Mouse (Mus musculus) R1 (cell line): ENCODE data around the gene Khsrp.

Source experiments
- DNase-seq: peaks from one replicate; pipeline ENCODE4 v3.0.0-alpha.2; 2018; ENCODE audit warnings: low read depth, low spot score

Gene Khsrp

DNA sequence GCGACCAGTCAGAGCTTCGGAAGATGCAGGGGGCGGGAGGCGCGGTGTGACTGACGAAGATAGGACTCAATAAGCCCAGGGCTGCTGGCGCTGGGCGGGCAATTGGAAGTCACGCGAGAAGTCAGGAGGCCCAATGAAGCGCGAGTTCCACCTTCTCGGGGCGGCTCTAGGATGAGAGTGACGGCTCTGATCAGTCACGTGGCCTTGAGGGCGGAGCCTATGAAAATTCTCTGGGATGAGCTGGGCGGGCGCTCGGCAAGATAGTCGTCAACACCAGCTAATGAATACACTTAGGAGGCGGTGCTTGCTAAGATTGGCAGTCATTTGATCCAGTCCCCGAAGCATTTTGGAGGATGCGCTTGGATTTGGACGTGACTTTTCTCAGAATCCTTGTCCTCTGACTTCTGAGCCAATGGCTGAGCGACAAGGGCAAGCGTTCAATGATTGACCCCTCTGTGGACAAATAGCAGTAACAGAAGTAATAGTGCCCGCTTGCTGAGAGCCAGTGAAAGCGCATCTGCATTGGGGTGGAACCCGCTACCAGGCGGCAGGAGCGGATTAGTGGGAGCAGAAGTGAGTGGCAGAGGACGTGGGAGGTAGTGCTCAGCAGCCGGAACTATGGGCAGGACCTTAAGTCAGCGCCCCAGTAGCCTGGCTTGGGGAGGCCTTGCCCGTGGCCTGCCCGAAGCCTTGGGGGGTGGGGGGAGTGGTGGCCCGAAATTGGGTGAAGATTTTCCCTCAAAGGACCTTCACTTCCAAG, 519 bp upstream of the Khsrp start:
- DNase-seq: peak; percentile 100

DNA sequence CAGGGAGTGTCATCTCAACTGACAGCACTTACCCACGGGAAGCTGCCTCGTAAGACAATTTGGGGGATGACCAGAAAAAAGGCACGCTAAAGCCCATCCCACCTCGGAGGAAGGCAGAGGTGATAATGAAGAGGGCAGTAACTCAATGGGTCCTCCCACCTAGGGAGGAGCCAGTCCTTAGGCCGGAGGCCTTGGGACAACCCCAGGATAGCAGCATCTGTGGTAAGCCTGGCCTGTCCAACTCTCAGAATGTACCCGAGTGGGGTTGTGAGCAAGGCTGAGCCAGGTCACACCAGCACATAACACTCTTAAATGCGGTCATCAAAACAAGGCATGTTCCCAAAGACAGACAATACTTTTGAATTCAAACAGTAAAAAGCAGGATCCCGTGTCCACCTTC, 1.6 kb downstream of the Khsrp start:
- peak; percentile 68 for DNase-seq

DNA sequence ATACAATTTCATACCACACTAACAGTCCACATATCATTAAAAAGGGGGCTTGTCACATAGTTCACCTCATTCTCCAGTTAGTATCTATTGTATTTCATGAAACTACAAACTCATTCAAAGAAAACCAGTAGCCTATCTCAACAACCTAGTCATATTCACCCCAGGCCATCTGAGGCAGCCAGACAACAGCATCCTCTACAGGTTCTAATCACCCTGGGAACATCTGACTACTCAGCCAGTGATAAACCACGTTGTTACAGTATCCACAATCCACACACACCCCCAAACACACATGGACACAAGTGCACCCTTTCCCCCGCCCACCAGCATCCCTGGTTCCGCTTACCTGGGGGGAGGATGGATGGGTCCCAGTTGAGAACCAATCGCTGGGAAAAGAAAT, 3.9 kb downstream of the Khsrp start:
- DNase-seq: no peak

DNA sequence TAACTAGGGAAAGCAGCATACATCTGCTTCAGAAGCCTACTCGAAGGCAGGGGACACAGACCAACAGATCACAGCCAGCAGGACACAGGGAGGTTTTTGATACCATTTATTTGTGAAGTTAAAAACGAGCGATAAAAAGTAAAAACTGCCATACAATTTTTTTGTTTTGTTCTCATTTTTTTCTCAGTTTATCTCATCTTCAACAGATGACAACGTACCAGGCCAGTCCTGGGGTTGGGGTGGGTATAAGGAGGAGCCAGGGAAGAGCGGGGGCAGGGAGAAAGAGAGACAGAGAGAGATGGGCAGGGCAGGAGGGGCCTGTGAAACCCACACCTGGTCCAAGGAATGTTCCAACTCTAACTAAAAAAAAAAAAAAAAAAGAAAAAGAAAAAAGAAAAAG, 10.4 kb downstream of the Khsrp start:
- DNase-seq: no peak

DNA sequence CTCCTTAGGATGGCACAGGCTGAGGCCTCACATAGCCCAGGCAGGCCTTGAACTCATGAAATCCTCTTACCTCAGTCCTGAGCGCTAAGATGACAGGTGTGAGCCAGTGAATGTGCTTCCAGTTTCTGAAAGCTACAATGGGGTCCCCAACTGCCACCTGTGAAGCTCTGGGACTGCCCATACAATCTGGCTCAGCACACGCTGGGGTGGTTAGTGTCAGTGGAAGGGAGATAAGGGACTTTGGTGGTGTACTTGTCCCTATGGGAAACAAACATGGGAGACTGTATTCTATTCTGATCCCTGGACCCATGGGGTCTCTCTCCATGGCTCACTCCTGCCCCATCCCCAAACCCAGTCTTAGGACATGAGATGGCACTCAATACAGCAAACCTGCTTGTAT, 11.6 kb downstream of the Khsrp start:
- no peak for DNase-seq

DNA sequence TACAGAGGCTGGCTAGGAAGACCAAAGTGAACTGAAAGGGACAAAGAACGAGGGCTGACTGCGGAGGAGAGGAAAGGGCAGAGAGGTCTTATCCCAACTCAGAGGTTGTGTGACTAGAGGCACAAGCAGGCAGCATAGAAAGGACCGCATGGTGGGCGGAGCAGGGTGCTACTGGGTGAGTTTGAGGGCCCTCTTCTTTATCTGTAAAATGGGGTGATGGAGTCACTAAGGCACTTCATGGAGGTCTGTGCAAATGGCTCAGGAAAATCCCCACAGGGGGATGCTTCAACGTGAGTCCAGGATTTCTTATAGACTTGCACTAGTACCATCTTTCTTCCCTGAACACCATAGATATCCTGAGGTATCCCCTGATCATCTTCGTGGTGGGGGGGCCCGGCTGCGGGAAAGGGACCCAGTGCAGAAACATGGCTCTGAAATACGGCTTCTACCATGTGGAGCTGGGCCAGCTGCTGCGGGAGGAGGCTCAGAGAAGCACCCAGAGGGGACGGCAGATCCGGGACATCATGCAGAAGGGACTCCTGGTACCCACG, 19.0 kb downstream of the Khsrp start:
- DNase-seq: no peak

DNA sequence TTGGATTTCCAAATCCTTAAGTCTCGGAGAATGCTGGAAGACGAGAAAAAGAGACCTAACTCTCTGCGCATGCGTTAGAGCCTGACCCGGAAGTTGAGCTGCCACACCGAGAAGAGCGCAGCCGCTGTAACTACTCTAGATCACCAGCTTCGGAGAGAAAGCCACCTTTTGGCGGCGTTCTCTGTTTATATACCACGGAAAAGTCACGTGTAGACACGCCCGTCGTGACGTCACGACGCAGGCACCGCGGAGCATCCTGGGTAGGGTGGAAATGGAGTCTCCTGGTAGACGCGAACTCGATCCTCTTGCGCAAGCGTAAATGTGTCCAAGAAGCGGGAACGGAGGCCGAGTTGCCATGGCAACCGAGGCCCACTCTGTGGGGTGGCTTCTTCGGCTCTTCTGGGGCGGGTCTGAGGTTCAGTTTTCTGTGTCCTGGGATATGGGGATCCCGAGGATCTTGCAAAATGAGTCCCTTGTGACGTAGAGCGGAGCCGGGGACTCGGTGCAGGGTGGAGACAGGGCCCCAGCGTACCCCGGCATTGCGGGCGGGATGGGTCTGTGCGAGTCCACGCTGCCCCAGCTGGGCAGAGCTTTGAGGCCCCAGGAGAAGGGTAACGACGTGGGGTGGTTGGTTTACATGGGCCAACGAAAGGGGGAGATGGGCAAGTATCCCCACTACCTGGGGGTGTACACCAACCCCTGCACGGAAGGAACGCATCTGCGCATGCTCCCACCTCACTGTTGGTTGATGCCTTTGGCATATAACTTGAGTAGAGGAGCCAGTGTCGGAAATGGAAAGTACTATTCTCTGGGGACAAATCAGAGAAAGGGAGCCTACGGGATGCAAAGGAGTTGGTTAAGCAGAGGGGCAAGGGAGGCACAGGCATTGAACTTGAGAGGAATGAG, 19.8 kb downstream of the Khsrp start, which contains the start of the genes Gtf2f1 and Gm17949:
Gtf2f1 (minus strand) TSS at position 53 of the 906 bp plus-strand sequence.
Gm17949 (plus strand) TSS at position 234 of the 906 bp plus-strand sequence.
- peak; percentile 99 for DNase-seq

DNA sequence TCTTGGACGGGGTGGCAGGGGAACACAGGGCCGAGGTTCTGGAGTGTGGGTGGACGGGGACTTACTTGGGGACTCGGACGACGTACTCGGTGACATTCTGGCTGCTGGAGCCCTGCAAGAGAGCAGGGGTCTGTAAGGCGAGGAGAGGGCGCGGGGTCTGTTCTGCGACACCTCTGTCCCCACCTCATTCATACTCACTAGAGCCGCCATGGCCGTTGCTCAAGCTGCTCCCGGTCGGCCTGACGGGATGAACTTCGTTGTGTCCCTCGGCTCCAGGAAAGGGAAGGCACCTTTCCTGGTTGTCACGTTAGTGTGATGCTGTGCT, 20.4 kb downstream of the Khsrp start:
- no peak for DNase-seq

DNA sequence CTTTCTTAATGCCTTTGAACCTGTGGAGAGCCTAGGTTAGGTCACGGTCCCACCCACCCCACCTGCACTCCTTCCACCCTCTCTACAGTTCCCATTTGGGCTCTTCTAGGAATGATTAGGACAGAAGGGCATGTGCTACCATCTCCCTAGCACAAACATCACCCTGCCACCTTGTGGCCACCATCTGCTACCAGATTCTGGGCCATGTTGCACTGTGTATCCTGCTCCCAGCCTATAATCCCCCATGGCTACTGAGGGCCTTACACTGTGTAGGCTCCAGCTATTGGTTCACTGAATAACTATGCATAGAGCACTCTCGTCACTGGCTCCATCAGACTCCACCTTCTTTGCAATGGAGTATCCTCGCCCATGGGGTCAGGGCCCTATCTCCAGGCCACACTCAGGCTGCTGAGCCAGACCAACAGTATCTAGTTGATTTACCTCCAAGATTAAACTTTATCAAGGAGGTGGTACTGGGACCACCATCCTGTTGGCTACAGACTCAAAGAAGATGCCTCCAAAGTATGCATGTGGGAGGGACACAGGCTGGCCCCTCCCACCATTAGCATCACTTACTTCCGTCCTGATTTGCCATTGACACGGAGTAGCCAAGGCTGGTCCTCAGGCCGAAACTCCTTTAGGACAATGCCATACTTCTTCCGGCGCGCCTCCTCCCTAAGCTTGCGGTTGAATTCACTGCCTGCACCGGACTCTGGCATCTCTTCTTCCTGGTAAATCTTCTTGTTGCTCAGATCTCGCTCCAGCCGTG, 24.0 kb downstream of the Khsrp start:
- DNase-seq: peak; percentile 80

DNA sequence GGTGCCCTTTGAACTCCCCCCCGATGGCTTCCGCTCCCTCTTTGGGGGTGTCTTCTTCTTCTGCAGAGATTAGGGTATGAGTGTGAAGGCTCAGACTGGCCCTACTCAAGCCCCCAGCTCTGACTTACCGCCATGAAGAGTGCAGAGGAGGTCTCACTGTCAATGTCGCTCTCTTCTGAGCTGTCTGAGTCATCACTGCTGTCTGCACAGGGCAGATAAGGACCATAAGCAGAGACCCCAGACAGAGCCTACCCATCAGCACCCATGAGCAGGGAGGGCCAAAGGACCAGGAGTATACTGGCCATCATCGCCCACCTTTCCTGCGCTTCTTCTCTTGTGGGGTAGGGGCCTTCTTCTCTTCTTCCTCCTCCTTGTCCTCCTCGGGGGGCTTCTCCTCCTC, 27.3 kb downstream of the Khsrp start:
- no peak for DNase-seq

DNA sequence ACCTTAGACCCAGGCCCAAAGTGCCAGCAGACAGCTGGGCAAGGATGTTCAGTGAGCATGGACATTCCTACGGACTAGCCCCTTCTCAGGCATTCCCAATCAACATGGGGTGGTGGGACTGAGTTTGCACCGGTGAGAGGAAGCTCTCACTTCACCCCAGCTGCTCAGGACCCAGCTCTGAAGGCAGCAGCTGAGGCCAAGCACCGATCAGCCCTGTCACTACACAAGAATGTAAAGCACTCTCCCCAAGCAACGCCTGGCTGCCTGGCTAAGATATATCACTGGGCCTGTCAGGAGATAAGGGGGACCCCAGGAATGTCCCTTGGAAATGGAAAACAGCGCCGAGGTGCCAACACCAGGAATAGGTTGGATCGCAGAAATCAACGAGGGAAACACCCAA, 30.1 kb downstream of the Khsrp start:
- DNase-seq: no peak

DNA sequence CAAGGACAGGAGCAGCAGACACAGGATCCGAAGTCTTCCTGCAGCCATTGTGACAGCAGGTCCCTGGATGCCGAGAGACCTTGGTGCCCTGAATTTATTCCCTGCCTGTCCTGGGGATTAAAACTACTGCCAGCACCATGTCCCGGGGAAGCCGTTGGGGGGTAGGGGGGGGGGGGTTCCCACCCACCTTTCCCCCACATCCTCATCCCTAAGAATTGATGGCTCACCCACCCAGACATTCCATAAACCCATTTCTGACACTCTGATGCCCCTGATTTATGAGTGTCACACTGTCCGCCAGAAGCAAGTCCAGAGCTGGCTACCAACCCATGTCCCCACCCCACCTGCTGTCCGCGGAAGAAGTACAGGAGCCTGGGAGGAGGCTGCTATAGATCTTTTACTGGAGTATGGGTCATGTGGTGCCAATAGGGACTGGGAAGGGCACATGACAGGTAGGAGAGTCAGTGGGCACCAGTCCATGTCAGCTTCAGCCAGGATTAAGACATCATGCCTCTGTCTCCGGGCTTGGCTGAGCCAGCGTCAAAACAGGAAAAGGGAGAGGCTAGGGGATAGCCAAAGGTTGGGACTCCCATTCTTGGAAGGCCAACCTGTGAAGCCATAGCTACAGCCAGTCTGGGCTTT, 31.2 kb downstream of the Khsrp start, which contains the start of gene Pspn:
Pspn (minus strand) TSS at position 51 of the 642 bp plus-strand sequence.
- no peak for DNase-seq

DNA sequence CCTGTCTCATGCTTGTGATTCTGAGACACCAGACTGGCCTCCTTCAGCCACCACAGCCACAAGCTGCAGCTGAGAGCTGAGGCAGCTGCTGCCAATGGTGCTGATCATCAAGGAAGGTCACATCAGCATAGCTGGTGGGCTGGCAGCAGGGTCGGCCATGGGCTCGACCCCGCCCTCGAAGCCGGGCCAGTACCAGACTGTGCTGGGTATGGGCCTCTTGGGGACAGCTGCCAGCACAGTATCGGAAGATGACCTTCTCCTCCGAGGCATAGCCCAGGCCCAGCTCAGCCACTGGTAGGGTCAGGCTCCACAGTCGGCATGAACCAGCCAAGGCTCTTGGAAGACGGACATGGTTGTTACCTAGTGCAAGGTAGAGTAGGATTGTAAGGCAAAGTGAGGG, 31.9 kb downstream of the Khsrp start:
- no peak for DNase-seq

DNA sequence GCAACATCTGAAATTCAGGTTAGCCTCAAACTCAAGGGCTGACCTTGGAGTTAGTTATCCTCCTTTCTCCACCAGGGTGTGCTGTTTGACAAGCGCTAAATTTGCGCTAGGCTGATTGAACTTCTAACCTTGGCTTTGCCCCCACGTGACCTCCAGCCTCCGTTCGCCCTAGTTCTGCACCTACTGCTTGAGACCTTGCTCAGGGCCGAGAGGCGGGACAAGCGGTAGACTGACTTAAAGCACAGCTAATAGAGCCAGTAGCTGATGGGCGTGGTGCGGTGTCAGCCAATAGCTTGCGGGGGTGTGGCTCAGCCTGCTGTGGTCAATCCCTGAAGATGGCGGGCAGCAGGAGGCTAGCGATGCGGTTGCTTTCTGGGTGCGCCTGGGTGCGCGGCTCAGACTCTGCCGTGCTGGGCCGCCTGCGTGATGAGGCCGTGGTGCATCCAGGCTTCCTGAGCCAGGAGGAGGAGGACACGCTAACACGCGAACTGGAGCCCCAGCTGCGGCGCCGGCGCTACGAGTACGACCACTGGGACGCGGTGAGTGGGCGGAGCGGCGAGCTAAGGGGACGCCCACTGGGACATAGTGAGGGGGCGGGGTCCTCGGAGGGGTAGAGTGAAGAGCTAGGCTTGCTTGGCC, 34.2 kb downstream of the Khsrp start, which contains the start of gene Alkbh7:
Alkbh7 (plus strand) TSS at position 311 of the 639 bp plus-strand sequence.
- DNase-seq: peak; percentile 100

DNA sequence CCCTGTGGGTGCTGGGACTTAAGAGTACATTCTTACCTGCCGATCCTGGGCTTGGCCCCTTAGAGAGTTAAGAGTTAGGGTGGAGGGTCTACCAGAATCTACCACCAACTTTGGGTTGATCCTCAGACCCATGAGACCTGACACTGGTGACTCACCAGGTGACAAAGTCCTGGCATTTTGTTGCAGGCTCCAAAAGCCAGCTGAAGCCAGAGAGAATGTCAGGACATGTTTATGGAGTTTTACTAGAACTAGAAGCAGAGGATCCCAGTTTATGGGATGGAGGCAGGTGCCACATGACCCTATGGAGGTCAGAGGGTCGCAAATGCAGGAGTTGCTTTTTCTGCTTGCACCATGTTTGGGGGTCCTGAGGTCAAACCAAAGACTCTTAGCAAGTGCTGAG, 34.8 kb downstream of the Khsrp start:
- no peak for DNase-seq

DNA sequence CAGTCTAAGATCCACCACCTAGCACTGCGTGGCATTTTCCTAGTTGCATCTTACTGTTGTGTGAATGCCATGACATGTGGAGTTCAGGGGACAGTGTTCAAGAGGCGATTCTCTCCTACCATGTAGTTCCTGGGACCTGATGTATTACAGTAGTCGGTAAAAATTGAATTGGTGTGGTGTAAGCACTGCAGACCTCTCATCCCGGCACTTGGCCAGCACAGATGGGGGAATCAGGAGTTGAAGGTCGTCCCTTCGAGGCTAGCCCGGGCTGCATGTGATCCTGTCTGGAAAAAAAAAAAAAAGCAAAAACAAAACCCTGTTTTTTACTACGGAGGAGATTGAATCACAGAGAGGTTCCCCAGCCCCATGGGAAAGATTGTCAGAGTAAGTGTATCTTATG, 36.3 kb downstream of the Khsrp start:
- no peak for DNase-seq

DNA sequence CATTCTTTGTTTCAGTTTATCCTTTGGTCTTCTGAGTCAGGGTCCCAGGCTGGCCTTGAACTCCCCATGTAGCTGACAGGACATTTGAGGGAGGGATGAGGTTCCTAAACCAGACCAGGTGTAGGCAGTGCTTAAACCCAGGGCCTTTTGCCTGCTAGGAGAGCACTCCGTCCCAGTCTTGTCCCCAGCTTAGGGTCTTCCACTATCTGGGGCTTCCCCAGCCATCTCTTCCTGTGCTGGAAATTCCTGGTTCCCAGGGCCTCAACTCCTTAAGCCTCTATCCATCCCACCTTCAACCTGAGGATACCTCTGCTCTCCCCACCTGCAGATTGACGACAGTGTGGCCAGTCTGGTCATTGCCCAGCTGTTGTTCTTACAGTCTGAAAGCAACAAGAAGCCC, 40.4 kb downstream of the Khsrp start:
- DNase-seq: no peak

DNA sequence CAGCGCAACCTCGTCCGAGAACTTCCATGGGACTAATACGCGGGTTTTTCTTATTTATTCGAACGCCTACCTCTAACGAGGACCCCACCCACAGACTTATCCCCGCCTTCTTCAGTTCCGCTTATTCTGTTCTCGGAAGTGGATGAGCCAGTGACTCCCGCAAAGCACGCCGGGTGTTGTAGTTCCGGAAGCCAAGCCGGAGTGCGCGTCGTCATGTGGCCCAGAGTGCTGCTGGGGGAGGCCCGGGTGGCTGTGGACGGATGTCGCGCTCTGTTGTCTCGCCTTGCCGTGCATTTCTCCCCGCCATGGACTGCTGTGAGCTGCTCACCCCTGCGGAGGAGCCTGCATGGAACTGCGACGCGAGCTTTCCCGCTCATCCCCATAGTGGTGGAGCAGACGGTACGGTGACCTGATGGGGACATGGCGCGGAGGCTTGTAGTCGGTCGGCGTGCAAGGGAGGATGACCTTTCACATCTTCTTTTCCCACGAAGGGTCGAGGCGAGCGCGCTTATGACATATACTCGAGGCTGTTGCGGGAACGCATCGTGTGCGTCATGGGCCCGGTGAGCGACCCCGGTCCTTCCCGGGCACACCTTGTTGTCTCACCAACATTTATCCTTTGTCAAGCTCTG, 41.1 kb downstream of the Khsrp start, which contains the start of gene Clpp:
Clpp (plus strand) TSS at position 191 of the 632 bp plus-strand sequence.
- DNase-seq: peak; percentile 99

DNA sequence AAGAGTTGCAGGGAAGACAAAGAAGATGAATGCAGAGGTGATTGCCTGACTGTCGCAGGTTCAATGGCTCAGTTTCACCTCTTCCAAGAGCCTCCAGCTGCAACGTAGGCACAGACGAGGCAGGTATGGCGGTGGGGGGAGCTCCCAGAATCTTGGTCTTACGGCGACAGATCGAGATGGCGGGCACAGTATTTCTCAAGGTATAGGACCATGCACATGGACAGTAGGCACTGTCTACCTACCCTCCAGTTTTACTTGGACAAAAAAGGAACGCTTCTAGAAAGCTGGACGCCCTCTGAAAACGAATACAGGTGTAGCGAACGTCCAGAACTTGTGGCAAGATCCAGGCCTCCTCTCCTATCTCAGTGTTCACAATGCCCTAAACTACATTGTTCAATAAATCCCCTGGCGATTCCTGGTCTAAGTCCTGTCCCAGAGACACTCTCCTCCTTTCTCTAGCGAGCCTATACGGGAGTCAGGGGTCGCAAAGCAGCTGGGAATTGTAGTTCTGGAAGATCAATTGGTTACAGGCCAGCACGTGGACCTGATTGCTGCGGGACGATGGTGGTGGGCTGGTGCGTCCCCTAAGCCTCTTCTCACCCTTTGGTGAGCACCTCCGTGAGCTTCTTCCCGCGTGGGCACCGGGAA, 41.7 kb downstream of the Khsrp start:
- peak; percentile 96 for DNase-seq
